Mouse (Mus musculus) urinary bladder, postnatal 25 days (tissue): ENCODE measurements around the gene Prkn.

Source experiments
- DNase-seq: peaks from one replicate; pipeline ENCODE4 v3.0.0; 2022; ENCODE audit warnings: low spot score

Prkn gene

GRCm38 (mm10) chr17:10840148-10840707 is at the start of gene Prkn, which contains the start of gene Pacrg:
Prkn (plus strand) TSS chr17:10840384.
Pacrg (minus strand) TSS chr17:10840311.
- DNase-seq: peak; percentile 94

DNA sequence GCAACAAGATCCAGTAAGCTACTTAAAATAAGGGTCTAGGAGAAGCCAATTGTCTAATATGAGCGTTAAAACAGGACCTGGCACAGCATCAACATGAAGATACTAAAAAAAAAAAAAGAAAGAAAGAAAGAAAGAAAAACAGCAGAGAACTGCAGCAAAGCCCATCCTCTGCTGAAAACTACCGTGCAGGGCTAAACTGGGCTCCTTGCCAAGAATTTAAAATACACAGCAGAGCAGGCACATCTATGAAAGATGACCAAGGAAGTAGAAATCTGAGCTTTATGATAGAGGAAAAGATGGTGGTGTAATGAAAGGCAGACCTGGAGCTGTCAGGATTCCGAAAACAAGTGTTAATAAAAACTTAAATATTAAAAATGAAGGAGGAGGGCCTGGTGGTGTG is 48.5 kb upstream of the Prkn start:
- DNase-seq: no peak

GRCm38 (mm10) chr17:10806692-10807091 is 33.5 kb upstream of the Prkn start:
- no peak for DNase-seq

GRCm38 (mm10) chr17:10807261-10807998 is 32.8 kb upstream of the Prkn start:
- no peak for DNase-seq

DNA sequence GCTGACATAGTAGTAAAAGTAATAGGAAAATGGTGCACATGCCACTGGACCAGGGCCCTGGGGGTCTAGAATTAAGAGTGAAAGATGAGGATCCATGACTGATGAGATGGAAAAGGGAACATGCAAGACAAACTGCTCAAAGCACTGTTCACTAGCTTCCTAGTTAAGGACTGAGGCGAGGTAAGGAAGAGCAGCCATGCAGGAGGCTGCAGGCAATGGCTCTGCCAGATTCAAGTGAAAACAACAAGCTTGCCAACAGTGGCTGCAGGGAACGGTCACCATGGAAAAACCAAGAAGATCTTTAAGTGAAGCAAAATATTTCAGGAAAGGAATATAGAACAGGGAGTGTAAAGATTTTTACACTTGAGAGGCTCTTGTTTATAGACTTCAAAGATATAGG is 31.6 kb upstream of the Prkn start:
- no peak for DNase-seq

DNA sequence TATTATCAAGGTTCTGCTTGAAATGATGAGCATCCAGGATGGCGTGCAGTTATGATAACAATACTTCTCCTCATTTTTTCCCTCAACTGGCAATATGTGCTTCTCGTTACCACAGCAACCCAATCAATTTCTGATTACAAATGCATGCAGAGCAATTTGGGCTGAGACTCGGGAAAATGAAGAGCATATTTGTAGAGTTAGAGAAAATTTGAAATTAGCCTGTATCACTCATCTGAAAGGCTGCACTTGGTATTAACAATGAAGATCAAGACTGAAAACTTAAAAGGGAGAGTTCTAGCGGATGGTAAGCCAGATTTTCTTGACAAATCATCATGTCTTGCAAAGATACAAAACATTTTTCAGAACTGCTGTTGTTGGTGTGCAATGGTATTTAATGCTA is 21.2 kb upstream of the Prkn start:
- no peak for DNase-seq

GRCm38 (mm10) chr17:10840731-10841201 is 582 bp downstream of the Prkn start:
- peak; percentile 36 for DNase-seq

DNA sequence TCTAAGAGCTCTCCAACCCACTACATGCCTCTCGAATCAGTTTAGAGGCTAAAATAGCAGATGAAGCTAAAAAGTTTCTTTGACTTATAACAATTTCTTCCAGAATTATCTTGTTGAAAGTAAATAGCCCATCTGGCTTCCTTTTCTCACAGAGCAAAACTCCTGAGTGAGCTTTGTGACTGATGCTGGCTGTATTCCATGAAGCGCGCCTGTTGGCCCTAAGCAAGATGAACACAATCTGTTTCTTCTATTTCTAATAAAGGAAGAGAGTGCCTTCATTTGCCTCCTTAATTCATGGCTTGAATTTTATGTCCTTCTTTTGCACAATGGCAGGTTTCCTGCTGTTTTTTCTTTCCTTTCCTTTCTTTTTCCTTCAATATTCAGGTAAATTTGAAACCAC is 14.0 kb downstream of the Prkn start:
- no peak for DNase-seq

DNA sequence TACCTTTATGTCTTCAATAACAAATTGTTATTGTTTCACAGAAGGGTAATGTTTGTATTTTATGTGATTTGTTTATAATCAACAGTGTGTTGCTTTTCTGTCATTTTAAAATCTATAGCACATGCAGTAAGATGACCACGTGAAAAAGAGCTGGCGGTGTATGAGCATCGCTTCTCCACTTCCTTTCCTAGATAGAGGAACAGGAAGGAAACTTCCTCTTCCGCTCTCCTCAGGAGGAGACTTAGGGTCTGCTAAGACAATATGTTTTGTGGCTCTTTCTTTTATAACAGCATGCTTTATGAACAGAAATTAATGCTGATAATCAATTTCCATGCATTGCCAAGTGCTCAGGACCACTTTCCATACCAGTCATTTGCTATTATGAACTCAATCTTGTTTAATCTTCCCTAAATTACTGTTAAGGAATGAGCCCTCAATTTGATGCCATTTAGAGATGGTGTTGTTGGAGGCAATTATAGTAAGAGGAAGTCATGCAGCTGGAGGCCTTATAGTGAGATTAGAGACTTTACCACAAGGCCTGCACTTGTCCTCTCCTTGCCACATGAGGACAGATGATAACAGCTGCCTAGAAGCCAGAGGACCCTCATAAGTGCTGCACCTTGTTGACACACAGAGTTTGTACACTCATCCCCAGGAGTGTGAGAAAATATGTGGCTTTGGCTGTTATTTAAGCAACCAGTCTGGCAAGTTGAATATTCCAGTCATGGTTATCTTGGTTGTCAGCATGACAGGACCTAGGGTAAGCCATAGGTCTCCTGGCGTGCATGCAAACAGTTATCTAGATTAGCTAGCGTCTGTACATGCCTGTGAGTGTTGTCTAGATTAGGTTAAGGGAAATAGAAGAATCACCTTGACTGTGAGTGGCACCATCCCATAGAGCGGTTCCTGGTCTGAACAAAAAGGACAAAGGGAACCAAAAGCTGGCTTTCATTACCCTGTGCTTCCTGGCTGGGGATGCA is 34.3 kb downstream of the Prkn start:
- DNase-seq: no peak

- DNase-seq: no peak
Observed at GRCm38 (mm10) chr17:10878986-10879385, 38.8 kb downstream of the Prkn start.

DNA sequence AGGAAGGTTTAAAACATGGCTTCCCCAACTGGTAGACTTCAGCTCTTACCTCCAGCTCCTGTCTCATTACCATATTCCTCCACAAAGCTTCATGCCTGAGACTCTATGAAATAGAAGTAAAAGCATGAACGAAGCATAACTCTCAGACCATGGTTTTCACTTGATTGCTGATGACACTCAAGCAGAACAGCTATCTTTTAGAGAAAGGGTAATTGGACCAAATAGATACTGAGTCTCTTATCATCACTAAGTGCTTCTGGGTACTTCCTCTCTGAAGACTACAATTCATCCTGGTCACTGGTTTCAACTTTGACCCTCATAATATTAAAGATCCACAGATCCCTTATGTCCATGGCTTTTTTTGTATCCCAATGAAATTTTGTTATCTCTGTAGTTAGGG is 42.1 kb downstream of the Prkn start:
- DNase-seq: no peak

GRCm38 (mm10) chr17:10887924-10888323 is 47.7 kb downstream of the Prkn start:
- DNase-seq: no peak

DNA sequence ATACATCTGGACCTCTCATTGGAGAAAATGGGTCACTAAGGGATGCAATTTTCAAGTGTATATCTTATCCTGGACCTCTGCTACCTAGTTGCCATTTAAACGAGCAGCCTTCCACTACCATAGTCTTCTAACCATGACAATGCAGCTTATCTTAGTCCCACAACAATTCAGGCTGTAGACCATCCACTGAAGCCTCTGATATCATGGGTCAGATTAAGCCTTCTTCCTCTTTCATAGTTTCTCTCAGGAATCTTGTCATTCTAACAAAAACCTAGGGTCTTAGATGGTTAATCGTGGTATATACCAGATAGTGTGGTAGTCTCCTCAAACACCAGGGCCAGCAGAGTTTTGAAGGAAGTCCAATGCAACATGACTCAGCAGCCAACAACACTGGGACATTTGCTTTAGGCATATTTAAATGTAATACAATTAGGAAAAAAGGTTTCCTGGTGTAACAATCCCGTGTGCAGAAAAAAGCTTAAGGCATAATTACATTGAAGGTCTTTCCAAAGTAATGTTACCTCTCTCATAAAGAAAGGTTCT is 61.6 kb downstream of the Prkn start:
- DNase-seq: no peak

DNA sequence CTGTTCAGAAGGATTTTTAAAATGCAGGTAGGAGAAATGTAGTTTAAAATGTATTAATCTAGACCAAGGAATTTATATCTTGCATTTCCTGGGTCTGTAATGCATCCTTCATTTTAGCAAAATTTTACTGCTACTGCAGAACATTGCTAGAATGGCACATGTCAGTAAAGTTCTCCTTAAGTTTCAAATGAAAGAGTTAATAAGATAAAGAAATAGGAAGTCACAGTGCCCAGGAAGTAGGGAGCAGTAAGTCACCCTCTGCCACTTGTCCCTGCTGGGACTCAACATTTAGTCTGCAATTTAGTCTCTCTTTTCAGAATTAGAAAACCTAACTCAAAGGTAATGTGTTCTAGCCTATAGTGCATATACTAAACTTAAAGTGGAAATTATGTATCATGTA is 96.5 kb downstream of the Prkn start:
- DNase-seq: no peak

DNA sequence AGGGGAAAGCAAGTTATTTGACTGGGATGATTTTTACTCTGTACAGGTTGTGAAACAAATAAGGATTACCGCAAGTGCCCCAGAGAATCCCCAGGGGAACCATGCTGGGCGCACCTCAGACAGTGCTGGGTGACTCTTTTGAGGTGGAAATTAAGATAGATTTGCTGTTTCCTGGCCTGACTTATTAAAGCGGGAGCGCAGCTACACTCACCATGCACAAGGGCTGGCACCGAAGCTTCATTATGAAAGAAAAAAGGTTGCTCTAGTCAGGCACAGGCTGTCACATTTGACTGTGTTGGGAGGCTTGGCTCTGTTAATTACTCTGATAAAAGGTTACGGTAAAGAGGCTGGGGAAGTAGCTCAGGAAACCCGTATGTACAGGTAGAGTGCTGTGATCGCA is 97.7 kb downstream of the Prkn start:
- DNase-seq: no peak

DNA sequence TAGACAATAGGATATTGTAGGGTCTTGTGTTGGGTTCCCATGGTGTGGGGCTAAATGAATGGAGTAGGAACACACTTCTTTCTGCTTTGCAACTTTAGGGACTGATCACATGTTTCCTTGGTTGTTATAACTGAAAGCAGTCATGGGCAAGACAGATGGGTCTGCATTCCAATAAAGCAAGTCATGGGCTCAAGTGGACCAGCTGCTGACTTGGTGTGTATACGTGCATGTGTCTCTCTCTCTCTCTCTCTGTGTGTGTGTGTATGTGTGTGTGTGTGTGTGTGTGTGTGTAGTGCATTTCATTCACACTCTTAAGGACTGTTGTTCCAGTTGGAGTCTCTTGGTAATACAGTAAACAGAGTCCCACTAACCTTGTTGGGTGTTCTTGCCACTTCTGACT is 98.6 kb downstream of the Prkn start:
- DNase-seq: no peak

- no peak for DNase-seq
Observed at GRCm38 (mm10) chr17:10946552-10946951, 106.4 kb downstream of the Prkn start.

GRCm38 (mm10) chr17:10947614-10948013 is 107.4 kb downstream of the Prkn start:
- DNase-seq: no peak

- no peak for DNase-seq
Observed at GRCm38 (mm10) chr17:10959066-10959864, 119.1 kb downstream of the Prkn start.

DNA sequence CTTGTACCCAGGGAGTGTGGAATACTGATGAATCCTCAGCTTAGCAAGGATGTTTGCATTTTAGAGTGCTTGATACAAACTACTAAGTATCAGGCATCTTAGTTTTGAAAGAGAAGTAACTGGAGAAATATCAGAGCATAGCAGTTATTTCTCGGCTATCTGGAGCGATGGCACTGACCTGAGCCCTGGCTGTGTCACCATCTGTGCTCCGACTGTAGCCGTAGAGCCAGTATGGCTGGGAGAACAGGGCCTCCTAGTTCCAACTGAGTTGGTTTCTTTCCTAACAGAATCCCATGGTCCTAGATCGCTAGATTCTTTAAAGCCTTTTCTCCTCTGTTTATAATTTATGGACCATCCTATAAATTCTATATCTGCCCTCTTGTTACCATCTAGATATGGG is 122.0 kb downstream of the Prkn start:
- no peak for DNase-seq

GRCm38 (mm10) chr17:10982136-10982535 is 142.0 kb downstream of the Prkn start:
- DNase-seq: no peak

- DNase-seq: no peak
Observed at GRCm38 (mm10) chr17:10987040-10987439, 146.9 kb downstream of the Prkn start.
